Mouse (Mus musculus) liver, postnatal 0 days (tissue): Measurements from ENCODE around the gene Als2cl.

Experiments
- CTCF ChIP-seq: sonication (generic); IDR thresholded peaks from 2 replicates; pipeline ENCODE4 v1.5.1; 2016; ENCODE audit warnings: antibody characterized with exemption, low read depth
- EP300 ChIP-seq: IDR thresholded peaks from 2 replicates; pipeline ENCODE4 v1.6.1; 2016; ENCODE audit warnings: antibody characterized with exemption, low read depth, mild to moderate bottlenecking

DNA sequence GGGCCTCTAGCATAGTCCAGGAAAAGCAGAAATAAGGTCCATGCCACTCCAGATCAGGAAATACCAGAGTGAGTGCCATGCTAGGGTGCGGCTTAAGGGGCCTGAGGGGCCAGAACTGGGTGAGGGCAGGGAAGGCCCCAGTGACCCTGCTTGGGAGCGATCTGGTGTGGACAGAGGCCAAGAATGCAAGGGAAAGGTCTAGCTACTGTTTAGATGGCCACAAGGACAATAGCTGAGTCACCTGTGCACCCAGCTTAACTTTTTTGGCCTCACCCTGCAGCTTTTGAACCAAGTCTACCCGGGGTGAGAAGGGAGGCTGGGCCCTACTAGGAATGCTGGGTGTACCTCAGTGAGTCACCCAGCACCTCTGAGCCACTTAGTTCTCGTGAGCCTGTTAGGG, 1.1 kb downstream of the Als2cl start:
- TF ChIP-seq CTCF: no peak
- no peak for TF ChIP-seq EP300
